Mouse (Mus musculus) kidney, postnatal 14 days (tissue): ENCODE measurements around the gene Ddx58.
A peak's percentile ranks its signal among the peaks of the same experiment; 100 is the strongest.

Experiments
- DNase-seq: peaks from one replicate; pipeline ENCODE4 v3.0.0; 2022; ENCODE audit warnings: mixed read lengths

The Ddx58 gene

GRCm38 (mm10) chr4:40233062-40233664 is 6.5 kb downstream of the Ddx58 start:
- DNase-seq, result no peak

- DNase-seq, result no peak
These were observed 9.9 kb downstream of the Ddx58 start for GRCm38 (mm10) chr4:40229723-40230122.

DNA sequence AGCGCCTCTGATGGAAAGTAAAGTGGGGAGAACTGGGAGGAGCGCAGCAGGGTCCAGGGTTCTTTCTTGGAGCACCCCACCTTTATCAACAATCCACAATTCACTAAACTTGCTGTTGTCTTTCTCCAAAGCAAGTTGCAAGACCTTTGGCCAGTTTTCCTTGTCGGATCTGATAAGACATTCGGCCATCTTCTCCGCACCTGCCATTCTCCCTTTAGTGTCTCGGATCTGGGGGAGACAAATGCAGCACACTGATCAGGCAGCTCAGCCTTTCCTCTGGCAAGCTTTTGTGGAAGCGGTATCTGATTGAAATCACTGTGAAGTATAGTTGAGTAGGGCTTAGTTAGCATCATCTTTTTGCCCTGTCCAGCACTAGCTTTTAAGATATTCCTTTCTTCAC is 11.7 kb downstream of the Ddx58 start:
- no peak for DNase-seq

GRCm38 (mm10) chr4:40227131-40227530 is 12.5 kb downstream of the Ddx58 start:
- DNase-seq, result no peak

- peak; percentile 39 for DNase-seq
These were observed 13.5 kb downstream of the Ddx58 start for GRCm38 (mm10) chr4:40226095-40226494.

- no peak for DNase-seq
These were observed 17.6 kb downstream of the Ddx58 start for GRCm38 (mm10) chr4:40221876-40222585.

GRCm38 (mm10) chr4:40221004-40221760 is 18.4 kb downstream of the Ddx58 start:
- DNase-seq, result no peak

DNA sequence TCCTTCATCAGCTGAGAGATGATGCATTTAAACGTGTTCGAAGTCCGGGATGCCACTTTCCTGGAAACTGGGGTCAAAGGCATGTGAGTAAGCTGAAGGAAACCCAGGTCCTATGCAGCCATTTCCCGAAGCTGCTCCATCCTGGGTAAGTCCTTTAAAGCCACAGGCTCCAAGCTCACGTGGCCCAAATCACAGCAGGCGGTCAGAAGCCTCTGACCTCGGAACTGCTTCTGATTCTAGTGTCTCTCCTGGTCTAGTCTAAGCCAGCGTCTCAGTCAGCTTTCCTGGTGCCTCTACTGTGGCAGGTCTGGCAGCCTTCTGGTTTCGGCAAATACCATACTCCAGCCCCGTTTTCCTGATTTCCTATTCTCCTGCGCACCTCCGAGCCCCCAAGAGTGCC is 19.2 kb downstream of the Ddx58 start:
- DNase-seq, result no peak

- peak; percentile 41 for DNase-seq
These were observed 21.2 kb downstream of the Ddx58 start for GRCm38 (mm10) chr4:40218382-40218781.

DNA sequence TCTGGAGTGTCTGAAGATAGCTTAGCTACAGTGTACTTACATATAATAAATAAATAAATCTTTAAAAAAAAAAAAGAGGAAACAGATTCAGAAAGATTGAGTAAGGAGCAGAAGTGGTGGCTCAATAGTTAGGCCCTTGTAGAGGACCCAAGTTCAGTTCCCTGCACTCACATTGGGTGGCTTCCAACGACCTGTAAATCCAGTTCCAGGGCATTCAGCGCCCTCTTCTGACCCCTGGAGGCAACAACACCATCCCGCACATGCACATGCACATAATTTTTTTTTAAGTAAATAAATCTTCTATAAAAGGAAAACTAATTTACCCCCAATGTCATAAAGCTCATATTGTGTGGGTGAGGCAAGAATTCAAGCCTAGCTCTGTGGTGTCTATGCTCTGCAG is 21.7 kb downstream of the Ddx58 start:
- no peak for DNase-seq

DNA sequence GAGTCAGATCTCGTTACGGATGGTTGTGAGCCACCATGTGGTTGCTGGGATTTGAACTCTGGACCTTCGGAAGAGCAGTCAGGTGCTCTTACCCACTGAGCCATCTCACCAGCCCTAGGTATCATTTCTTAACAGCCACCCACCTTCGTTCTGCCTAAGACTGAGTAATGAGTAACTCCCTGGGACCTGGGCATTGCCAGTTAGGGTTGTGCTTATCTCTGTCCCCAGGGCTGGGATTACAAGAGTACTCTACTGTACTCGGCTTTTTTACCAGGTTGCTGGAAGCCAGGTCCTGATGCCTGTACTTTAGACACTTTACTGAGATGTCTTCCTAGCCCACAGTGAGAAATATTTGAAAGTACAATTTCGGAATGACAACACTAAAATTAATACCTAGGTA is 27.5 kb downstream of the Ddx58 start:
- DNase-seq, result no peak

- DNase-seq, result no peak
These were observed 31.9 kb downstream of the Ddx58 start for GRCm38 (mm10) chr4:40207701-40208100.

- no peak for DNase-seq
These were observed 34.3 kb downstream of the Ddx58 start for GRCm38 (mm10) chr4:40205231-40205903.

GRCm38 (mm10) chr4:40204374-40204773 is 35.3 kb downstream of the Ddx58 start:
- DNase-seq, result no peak

GRCm38 (mm10) chr4:40202205-40202604 is 37.4 kb downstream of the Ddx58 start:
- DNase-seq, result no peak

DNA sequence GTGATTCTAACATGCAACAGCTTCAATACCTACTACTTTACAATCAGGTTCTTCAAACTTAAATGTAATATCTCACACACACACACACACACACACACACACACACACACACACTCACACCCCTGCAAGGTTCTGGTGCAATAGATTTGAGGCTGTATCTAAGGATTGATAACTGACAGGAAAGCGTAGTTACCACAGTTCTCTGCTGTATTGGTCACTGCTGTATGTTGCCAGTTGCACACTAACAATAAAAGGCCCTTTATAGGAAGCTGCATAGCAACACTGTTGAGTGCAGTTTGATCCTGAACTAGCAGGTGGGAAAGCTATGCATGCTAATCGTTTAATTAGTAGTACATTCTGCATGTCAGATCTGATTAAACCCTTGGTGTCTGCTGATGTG is 44.3 kb downstream of the Ddx58 start:
- no peak for DNase-seq

GRCm38 (mm10) chr4:40193461-40193860 is 46.2 kb downstream of the Ddx58 start:
- peak; percentile 42 for DNase-seq

GRCm38 (mm10) chr4:40192246-40192645 is 47.4 kb downstream of the Ddx58 start:
- no peak for DNase-seq

DNA sequence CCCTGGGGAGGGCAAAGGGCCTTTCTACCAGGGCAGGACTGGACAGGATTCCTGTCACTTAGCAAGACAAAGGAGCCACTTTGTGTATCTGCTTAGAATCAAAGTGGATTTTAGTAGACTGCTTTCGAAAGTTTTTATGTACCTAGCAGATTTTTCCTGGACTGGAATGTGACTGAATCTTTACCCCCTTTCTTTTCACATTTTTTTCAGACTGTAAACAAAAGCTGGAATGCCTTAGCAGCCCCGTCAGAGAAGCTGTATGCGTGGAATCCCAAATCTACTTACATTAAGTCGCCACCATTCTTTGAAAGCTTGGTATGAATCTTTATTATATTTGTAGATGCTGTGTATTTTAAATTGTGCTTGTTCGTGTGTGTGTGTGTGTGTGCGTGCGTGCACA is 51.7 kb downstream of the Ddx58 start:
- DNase-seq, result no peak

DNA sequence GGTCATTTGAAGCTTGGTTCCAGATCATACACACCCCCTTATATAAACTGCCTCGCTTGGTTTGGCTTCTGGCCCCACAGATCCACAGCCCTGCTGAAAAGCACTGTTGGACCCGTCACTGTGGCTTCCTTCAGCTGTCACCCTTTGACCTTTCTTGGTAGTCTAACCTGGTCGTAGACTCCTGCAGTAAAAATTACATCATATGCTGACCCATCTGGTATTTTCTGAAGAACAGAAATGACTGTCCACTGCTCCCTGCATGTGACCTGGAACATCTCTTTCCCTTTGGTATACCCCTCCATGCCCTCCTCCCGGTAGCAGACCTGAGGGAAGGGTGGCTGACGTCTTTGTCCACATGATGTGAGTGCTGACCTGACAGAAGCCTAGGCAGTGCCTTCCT is 55.2 kb downstream of the Ddx58 start:
- no peak for DNase-seq

DNA sequence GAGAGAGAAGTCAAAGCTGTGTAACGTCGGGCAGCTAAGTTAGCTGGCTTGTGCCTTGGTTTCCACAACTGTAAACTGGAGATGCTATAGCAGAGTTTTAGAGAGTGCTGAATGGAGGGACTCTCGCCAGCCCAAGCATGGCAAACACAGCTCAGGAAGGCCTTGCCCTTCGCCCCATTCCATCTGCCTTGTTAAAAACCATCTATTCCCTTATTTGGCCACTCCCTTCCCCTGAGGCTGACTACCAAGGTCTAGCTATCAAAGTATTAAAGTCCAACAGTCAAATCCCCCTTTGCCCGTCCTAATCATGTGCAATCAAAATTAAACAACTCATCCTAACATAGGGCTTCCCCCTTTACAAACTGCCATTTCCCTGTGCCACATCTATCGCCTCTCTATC is 55.8 kb downstream of the Ddx58 start:
- DNase-seq, result no peak

GRCm38 (mm10) chr4:40182651-40183320 is 56.8 kb downstream of the Ddx58 start:
- peak; percentile 72 for DNase-seq

GRCm38 (mm10) chr4:40181681-40182080 is 57.9 kb downstream of the Ddx58 start:
- peak; percentile 91 for DNase-seq
